ENCODE assay signal across 8 mouse cellular contexts in the genomic region with DNA sequence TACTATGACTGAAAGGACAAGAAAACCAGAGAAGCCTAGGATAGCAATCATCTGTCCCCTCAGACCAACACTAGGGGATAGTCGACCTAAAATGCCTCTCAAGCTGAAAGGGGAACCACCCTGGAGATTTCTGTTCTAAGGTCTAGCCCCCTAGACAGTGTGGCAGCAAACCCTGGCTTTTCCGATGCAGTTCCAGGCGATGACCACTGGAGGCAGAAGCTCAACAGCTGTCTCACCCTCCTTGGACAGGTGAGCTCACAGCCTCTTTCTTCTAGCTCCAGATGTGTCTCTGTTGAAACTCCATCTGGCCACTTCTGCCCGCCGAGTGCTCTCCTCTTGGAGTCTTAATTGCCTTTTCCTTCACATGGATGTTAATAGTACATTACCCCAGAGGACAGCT.
DNase-seq lines count a peak whose midpoint lies in the region; ATAC-seq lines count a peak whose summit lies in the region.
"Had no signal": no experiment of that assay in that cellular context is flagged by ENCODE, and none has a peak within 500 bp of the region (broad histone marks: within the 10 kb centered on the region; RNA-seq: fewer than 3 reads in every experiment).

No protein-coding gene starts in this region.

- H3K9me3 ChIP-seq in midbrain, embryonic 14.5 days (ENCODE audit: control insufficient read depth, low read length), result no peaks in the 10 kb centered on the region
- H3K9me3 ChIP-seq in midbrain, embryonic 16.5 days (replicated peaks; ENCODE audit: control insufficient read depth, low read length, poor library complexity, severe bottlenecking), result no peaks in the 10 kb centered on the region
- H3K9me3 ChIP-seq: heart, embryonic 15.5 days had no signal

- no peak overlapping the region for H3K9ac ChIP-seq in midbrain, embryonic 14.5 days (replicated peaks; ENCODE audit: low read length)
- no peak overlapping the region for H3K9ac ChIP-seq in midbrain, embryonic 16.5 days (ENCODE audit: low read depth, low read length)
- H3K9ac ChIP-seq: heart, embryonic 15.5 days had no signal

- H3K27me3 ChIP-seq in midbrain, embryonic 14.5 days (ENCODE audit: control insufficient read depth, insufficient read depth, low read length), result no peaks in the 10 kb centered on the region
- no peaks in the 10 kb centered on the region for H3K27me3 ChIP-seq in midbrain, embryonic 16.5 days (ENCODE audit: control insufficient read depth, insufficient read depth, low read depth, low read length)
- H3K27me3 ChIP-seq: heart, embryonic 15.5 days had no signal

- H3K4me1 ChIP-seq in midbrain, embryonic 14.5 days (ENCODE audit: control insufficient read depth, insufficient read depth, low read length), result no peaks in the 10 kb centered on the region
- H3K4me1 ChIP-seq in midbrain, embryonic 16.5 days (ENCODE audit: control insufficient read depth, insufficient read depth, low read length), result no peaks in the 10 kb centered on the region
- H3K4me1 ChIP-seq: heart, embryonic 15.5 days had no signal

- no peak for ATAC-seq in midbrain, embryonic 14.5 days (ENCODE audit: low FRiP score, low TSS enrichment)
- no peak for ATAC-seq in midbrain, embryonic 16.5 days
- ATAC-seq in inflammation-experienced regulatory T-cells, adult 6 months, result peak; percentile 57
- peak; percentile 72; the same call in 1 of the 2 replicates for ATAC-seq in megakaryocyte-erythroid progenitor cell, adult 5-6 weeks (replicated peaks; ENCODE audit: low FRiP score, low TSS enrichment, poor library complexity, severe bottlenecking)

- 55% methylated on average over 5 of the region's 5 CpGs for WGBS in midbrain, embryonic 14.5 days
- 50% methylated on average over 5 of the region's 5 CpGs for WGBS in midbrain, embryonic 16.5 days

- no peak overlapping the region for H3K4me2 ChIP-seq in midbrain, embryonic 14.5 days (ENCODE audit: low read length)
- H3K4me2 ChIP-seq in midbrain, embryonic 16.5 days (ENCODE audit: low read length), result no peak overlapping the region
- H3K4me2 ChIP-seq: heart, embryonic 15.5 days had no signal

- no peak overlapping the region for H3K27ac ChIP-seq in midbrain, embryonic 14.5 days (replicated peaks; ENCODE audit: low read depth, low read length)
- H3K27ac ChIP-seq in midbrain, embryonic 16.5 days (ENCODE audit: low read length), result no peak overlapping the region
- H3K27ac ChIP-seq: heart, embryonic 15.5 days had no signal

- peak; percentile 72 for DNase-seq in midbrain, embryonic 14.5 days
- peak; percentile 55 for DNase-seq in ZHBTc4 (ENCODE audit: low read depth, low spot score)
- peak; percentile 45 to 53 for DNase-seq in cerebellum, postnatal 14 days
- peak; percentile 71 for DNase-seq in thymus, postnatal 14 days

- no peak overlapping the region for H3K4me3 ChIP-seq in midbrain, embryonic 14.5 days (replicated peaks; ENCODE audit: low read depth, low read length)
- no peak overlapping the region for H3K4me3 ChIP-seq in midbrain, embryonic 16.5 days (ENCODE audit: low read depth, low read length)
- H3K4me3 ChIP-seq: heart, embryonic 15.5 days had no signal

- H3K36me3 ChIP-seq in midbrain, embryonic 14.5 days (ENCODE audit: control insufficient read depth, insufficient read depth, low read length), result peaks cover 56% of the 10 kb centered on the region
- peaks cover 2% of the 10 kb centered on the region for H3K36me3 ChIP-seq in midbrain, embryonic 16.5 days (ENCODE audit: control insufficient read depth, insufficient read depth, low read length)
- H3K36me3 ChIP-seq: heart, embryonic 15.5 days had no signal

Comparison
In these comparisons a context has a peak if more than half of its experiments do, and no peak if none do; other contexts are left out.
1. ATAC-seq: peak in inflammation-experienced regulatory T-cells, adult 6 months (single experiment) and megakaryocyte-erythroid progenitor cell, adult 5-6 weeks (single experiment); none in midbrain, embryonic 14.5 days (single experiment) and midbrain, embryonic 16.5 days (single experiment).
2. Peak in every context shown above with its lines, with median percentiles within 50 percentile points of each other: DNase-seq.